ENCODE assay signal across 10 mouse cellular contexts in genomic region chr10:17729476-17729875, GRCm38 (mm10).
"Had no signal": no experiment of that assay in that cellular context is flagged by ENCODE, and none has a peak within 500 bp of the region (broad histone marks: within the 10 kb centered on the region; RNA-seq: fewer than 3 reads in every experiment).

No protein-coding gene starts in this region.

- H3K4me3 ChIP-seq: limb, embryonic 12.5 days; liver, embryonic 13.5 days; lung, embryonic 15.5 days; midbrain, embryonic 12.5 days; myocyte; neural tube, embryonic 15.5 days had no signal

- DNase-seq: kidney, postnatal 25 days; liver; liver, embryonic 13.5 days; liver, postnatal 0 days; right cerebral cortex, postnatal 25 days had no signal

- H3K9ac ChIP-seq: limb, embryonic 12.5 days; liver, embryonic 13.5 days; liver, postnatal 0 days; lung, embryonic 15.5 days; midbrain, embryonic 12.5 days; neural tube, embryonic 15.5 days had no signal

- H3K9me3 ChIP-seq: limb, embryonic 12.5 days; liver, embryonic 13.5 days; lung, embryonic 15.5 days; midbrain, embryonic 12.5 days; neural tube, embryonic 15.5 days had no signal

- H3K27me3 ChIP-seq: limb, embryonic 12.5 days; liver, embryonic 13.5 days; lung, embryonic 15.5 days; midbrain, embryonic 12.5 days; neural tube, embryonic 15.5 days had no signal

- H3K4me2 ChIP-seq: limb, embryonic 12.5 days; liver, embryonic 13.5 days; lung, embryonic 15.5 days; midbrain, embryonic 12.5 days; neural tube, embryonic 15.5 days had no signal

- H3K36me3 ChIP-seq: limb, embryonic 12.5 days; lung, embryonic 15.5 days; midbrain, embryonic 12.5 days; neural tube, embryonic 15.5 days had no signal

- ATAC-seq: liver, postnatal 0 days had no signal

- H3K27ac ChIP-seq: limb, embryonic 12.5 days; liver, embryonic 13.5 days; lung, embryonic 15.5 days; midbrain, embryonic 12.5 days; neural tube, embryonic 15.5 days had no signal
